Mouse (Mus musculus) heart, adult 11 months (tissue): Measurements from ENCODE around the gene Apaf1.

Source experiments
- DNase-seq: peaks from one replicate; pipeline ENCODE4 v3.0.0; 2022

Apaf1 gene

DNA sequence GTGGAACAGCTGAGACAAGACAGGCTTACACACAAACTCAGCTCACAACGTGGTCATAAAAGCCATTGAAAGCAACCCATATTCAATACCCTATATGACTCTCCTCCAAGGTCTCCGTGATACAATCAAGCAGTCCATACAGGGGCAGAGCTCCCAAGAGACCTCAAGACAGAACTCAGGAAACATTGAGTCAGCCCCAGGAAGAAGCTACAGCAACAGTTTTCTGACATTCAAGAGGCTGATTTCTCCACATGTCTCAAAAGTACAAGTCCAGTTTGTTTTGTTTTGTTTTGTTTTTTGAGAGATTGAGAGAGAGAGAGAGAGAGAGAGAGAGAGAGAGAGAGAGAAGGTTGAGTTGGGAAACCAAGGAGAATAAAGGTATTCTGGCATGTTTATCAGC, 108.5 kb downstream of the Apaf1 start:
- DNase-seq, result no peak

DNA sequence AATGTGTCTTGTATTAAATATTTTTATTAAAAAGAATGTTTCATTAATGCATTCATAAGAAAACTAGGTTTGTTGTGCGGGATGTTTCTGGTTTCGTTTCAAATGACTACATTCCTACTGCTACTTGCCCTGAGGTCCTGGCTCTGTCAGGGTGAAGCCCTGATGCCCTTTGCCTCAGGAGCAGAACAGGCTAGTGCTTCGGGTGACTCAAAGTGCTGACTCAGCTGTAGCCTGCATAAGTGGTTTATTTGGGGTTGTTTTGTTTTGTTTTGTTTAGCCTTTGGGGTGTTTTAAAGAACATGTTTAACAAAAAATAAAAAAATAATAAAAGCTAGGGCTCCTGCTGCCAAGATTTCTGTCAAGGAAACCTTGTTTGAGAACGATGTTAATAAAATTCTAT, 112.0 kb downstream of the Apaf1 start:
- no peak for DNase-seq

DNA sequence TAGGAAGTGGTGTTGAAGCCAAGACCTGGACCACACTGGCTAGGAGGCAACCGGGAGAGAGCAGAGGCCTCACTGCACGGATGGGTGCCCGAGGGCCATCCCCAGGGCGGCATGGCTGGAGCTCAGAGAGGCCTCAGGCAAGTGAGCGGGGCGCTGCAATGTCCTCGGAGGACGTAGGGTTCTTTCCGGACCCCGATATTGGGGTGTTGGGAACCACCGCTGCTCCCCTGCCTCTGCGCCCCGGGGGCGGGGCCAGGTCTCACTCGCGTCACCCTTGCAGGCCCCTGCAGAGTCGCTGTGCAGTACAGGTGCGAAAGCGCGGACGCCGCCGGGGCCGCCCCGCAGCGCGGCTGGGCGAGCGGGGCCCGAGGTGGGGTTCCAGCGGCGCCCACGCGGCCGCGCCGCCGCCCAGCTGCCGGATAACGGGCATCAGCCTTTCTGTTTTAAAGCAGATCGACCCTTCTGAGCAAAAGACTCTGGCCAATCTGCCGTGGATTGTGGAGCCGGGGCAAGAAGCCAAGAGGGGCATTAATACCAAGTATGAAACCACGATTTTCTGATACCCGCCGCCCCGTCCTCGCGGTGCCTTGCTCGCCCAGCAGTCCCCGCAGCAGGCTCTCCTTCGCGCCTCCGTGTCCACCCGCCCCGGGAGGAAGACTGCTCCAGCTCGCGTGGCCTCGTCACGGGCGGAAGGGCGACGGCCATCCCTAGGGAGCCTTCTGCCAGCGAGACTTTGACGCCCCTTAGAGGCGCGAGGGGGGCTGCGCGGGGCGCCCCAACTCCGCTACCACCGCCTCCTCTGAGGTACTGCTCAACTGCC, 113.0 kb downstream of the Apaf1 start:
- DNase-seq, result peak; percentile 96

DNA sequence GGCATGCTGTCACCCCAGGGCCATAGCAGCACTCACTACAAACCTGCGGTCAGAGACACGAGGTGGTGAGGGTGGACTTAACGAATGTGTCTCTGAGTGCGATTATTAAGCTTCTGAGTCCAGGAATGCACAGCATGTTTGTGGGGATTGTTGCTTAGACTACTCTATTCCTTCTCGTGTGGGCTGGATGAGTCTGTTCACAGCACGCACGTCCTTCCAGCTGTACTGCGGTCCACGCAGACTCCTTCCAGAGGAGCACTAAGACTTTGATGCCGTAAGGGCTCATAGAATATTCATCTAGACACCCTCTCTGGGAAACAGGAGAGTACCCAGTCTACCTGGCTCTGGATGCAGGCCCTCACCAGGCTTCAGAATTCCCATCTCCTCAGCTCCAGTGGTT, 114.3 kb downstream of the Apaf1 start:
- DNase-seq, result no peak

DNA sequence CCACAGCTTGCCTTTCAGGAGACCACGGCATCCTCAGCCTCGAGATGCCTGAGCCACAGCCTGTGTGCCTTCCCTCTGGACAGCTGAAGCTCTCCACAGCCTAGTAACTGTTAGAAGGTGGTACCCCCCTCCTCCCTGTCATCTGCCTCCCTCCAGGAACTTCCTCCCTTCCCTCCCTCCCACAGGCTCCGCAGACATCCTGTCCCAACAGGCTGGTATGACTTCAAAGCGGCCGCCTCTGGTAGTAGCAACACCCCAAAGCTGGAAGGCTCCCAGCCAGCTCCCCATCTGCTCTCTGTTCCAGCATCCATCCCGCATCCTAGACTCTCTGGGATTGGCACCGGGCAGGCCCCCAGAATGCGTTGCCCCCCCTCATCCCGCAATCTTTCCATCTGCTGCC, 115.7 kb downstream of the Apaf1 start:
- no peak for DNase-seq

DNA sequence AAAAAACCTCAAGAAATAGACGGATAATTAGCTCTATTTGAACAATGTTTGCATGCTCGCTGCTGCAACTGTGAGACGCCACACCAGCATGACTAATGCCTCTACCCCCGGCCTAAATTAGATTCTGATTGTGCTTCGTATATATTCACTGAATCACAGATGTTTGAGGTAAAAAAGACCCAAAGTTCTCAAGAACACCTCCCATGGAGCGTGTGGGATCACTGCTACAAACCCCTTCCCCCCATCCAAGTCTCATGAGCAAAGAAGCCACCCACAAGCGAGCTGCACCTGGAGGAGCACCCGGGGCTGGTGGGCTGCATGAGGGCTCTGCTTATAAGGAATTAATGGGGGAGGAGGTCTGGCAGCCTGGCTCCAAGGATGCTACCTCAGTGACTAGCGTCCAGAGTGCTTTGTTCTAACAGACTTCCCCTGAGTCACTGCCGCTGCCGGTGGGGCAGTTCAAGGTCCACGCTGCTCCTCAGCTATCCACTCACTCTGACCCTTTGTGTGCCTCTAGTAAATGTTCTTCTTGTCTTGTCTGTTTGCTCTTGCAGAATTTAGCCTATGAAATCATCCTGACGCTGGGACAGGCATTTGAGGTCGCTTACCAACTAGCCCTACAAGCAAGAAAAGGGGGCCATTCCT, 116.8 kb downstream of the Apaf1 start:
- no peak for DNase-seq

DNA sequence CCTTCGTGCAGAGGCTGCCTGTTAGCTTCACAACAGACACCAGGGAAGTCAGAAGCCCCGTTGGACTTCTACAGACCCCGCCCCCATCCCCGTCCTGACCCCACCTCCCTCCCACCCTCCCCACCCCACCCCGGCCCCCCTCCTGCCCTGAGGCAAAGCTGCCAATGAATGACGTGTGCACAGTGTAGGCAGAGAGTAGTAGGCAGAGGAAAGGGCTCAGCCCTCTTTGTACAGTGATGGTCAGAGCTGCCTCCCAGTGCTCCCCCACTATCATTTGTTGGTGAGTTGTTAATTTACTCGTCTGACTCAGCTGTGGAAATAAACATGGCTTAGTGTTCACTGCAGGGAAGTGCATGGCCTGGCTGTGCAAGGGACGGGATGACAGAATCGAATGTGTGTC, 118.1 kb downstream of the Apaf1 start:
- DNase-seq, result no peak

DNA sequence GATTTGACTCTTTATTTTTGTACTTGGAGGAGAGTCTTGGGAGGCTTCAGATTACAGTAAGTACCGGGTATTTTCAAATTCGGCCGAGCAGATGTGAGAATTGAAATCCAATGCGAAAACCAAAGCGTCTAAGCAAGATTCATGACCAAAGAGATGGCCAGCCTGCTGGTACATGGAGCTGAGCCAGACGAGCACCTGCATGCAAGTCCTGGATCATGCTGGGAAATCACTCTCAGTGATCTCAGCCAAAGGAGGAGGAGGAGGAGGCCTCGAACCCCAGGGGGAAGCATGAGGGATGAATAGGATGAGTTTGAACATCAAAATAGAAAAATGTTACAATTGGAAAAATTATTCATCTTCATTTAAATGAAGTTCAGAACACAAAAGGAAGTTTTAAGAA, 122.2 kb downstream of the Apaf1 start:
- DNase-seq, result no peak

DNA sequence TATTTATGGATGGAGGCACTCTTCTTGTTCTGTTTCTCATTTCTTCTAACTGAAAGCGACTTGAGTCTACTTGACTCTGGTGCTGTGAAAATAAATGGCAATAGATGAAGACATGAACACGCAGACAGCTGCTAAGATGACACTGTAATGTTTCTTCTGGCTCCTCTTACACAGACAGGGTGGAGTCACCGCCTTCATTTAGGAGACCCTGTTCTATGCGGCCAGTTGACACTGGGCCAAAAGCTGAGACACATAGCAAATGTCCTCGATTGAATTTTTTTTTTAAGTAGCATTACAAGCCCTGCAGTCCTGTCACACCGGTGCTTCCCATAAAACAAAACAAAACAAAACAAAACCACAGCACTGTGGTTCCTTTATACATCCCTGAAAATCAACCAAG, 128.7 kb downstream of the Apaf1 start:
- peak; percentile 96 for DNase-seq

DNA sequence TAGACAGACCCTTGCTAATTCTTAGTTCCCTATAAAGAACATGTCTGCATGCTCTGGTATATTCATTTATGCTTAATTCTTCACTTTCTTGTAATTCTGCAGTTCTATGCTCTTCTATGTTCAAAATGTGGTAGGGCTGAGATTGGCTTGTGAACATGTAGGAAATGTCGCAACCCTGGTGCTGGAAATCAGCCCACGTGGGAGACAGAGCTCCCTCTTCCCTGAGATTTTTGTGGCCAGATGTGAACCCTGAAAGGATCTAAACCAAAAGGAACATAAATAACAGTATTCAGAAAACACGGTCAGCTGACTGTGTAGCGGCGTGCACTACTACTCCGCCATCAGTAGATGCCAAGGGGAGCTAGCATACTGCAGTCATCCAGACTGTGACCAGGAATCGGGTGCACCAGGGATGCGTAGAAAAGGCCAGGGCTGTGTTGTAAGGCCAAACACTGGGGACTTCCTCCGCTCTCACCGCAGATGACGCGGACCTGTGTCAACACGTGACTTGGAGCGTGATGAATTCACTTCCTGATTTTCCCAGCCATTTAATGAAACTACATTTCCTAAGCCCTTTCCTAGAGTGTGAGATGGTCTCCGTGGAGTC, 129.4 kb downstream of the Apaf1 start:
- DNase-seq, result peak; percentile 96

DNA sequence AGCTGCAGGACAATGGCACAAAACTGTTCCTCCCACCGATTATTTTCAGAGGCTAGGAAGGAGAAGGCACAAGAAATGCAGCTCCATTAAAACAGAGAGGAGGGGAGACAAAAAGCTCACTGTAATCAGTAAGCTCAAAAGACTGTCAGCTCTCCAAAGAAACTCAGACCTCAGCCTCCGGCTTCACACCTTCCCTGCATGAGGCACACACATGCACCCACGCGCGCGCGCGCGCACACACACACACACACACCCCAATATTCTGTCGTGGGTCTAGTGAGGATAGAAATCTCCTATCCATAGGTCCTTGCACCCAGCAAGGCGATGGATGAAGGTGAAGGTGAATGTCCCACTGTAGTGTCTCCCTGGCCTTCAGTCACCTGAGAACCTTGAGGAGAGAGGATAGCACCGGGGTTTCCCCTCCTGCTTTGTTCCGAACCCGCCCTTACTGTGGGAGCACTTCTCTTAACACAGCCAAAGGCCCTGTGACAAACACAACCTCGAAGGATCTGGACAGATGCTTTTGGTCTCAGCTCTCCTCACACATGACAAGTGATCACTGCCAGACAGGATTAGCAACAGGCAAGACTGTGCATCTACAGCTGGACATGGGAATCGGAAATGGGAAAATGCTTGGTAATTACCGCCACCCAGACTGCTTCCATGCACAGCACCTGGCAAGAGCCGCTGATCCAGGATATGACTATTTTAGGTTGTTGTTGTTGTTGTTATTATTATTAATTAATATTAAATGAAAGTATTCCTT, 134.8 kb downstream of the Apaf1 start:
- DNase-seq, result peak; percentile 92

DNA sequence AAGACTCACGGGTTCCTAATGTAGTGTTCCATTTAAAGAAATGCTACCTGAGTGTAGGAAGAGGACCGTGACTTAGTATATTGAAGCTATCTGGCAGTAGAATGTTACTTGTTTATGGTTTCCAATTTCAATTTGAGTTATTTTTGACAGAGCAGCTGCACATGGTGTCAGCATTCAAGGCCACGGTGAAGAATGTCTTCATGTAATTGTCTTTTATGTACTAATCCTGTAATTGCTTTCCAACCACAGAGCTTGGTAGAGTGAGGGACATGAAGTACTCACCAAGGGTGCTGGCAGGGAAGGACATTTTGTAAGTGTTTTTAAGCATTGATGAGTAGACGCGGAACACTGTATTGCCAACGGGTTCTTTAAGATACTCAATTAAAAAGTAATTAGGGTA, 135.5 kb downstream of the Apaf1 start:
- DNase-seq, result peak; percentile 29

DNA sequence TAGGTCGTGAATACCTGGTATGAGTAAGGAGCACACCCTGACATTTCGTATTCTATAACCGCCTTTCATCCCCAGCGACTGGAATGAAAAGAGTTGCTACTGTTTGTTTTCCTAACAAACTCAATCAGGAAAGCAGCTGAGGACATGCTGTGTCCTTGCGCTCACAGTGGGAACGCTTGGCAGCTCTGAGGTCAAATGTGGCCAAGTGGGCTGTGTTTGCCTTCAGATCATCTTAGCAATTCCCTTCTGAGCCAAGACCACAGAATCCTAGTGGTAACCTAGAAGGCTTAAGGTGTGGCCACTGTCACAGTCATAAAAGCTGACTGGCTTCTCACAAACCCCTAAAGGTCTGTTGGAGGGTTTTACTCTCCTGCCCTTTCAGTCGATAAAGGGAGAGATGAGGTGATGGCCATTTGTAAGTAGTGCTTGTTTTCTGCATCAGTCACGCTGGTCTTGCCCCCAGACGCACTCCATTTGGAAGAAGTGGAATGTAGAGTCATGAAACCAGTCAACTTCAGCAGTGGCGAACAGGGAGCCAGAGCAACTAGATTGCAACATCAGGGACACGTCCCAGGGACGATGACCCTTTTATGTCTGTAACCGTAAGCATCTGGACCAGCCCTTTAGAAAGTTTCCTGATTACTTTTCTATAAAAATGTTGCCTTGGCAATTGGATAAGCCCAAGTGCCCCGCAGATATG, 140.4 kb downstream of the Apaf1 start:
- DNase-seq, result peak; percentile 97

DNA sequence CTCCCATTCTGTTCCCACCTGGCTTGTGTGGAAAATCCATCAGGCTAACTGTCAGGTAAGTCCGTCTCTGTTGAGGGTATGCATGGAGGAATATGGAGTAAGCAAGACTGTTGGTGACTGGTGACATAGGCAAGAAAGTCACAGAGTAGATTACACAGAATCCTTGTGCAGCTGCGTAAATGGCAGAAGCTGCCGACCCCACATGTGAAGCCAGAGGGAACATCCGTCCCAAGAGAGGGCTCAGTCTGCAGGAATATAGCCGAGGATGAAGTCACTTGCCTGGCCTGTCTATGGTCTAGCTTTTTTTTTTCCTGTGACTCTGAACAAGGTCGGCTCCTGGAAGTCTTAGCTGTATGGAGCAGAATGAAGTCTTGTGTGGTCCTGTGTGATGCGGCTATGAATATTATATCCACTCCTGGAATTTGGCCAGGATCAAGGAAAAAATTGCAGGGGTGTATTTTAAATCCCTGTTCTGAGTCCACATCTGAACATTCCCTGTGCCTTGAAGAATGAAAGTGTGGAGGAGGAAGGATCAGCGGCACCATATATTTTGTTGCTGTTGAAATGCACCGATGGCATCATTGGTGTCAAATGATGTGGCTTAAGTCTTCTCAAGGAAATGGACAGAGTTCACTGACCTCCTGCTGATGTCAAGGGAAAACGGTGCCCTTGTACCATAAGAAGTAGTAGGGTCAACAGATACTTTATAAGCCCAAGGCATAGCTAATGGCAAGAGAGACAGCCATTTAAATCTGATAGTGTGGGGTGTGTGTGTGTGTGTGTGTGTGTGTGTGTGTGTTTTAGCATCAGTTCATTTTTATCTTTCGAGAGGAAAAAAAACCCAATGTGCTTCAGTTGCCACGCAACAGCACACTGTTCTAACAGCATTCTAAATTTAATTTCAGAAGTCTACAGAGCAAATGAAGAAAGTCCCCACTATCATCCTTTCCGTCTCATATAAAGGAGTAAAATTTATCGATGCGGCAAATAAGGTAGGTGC, 141.7 kb downstream of the Apaf1 start:
- DNase-seq, result peak; percentile 97
